Mouse (Mus musculus) stomach, postnatal 0 days (tissue): ENCODE results near the gene Myo15b. TPM values are rescaled to one million over a fixed set of nuclear protein-coding genes. Genes with fewer than 3 reads are reported as not detected.

ENCODE experiments used
- ATAC-seq: fragments of 200-750 bp; cut with Nextera tagmentation; 2 replicates; pipeline ENCODE4 v1.8.0; 2017; ENCODE audit not compliant: low FRiP score, low TSS enrichment
- DNase-seq: peaks from one replicate; pipeline ENCODE4 v3.0.0-alpha.2; 2016; ENCODE audit warnings: low spot score
- H3K27ac ChIP-seq: fragments of 300-500 bp; sonication (generic); replicated peaks from 2 replicates; pipeline ENCODE4 v1.5.1; 2014; ENCODE audit warnings: mild to moderate bottlenecking, control low read depth
- H3K27me3 ChIP-seq: fragments of 300-500 bp; sonication (generic); 2 replicates; pipeline ENCODE4 v1.6.1; 2014; ENCODE audit warnings: low read length; ENCODE audit not compliant: control insufficient read depth, insufficient read depth
- H3K36me3 ChIP-seq: fragments of 300-500 bp; sonication (generic); 2 replicates; pipeline ENCODE4 v1.6.1; 2014; ENCODE audit warnings: low read length, mixed read lengths; ENCODE audit not compliant: control insufficient read depth, insufficient read depth
- H3K4me1 ChIP-seq: fragments of 300-500 bp; sonication (generic); replicated peaks from 2 replicates; pipeline ENCODE4 v1.6.1; 2014; ENCODE audit warnings: antibody characterized with exemption; ENCODE audit not compliant: control insufficient read depth, insufficient read depth
- H3K4me2 ChIP-seq: fragments of 300-500 bp; sonication (generic); replicated peaks from 2 replicates; pipeline ENCODE4 v1.6.1; 2014; ENCODE audit warnings: low read depth, mild to moderate bottlenecking, control low read depth, moderate library complexity
- H3K4me3 ChIP-seq: fragments of 300-500 bp; sonication (generic); 2 replicates; pipeline ENCODE4 v1.5.1; 2014; ENCODE audit warnings: low read depth, low read length, control low read depth
- H3K9ac ChIP-seq: fragments of 300-500 bp; sonication (generic); 2 replicates; pipeline ENCODE4 v1.6.1; 2014; ENCODE audit warnings: mild to moderate bottlenecking, low read length, control low read depth, mixed read lengths
- H3K9me3 ChIP-seq: fragments of 300-500 bp; sonication (generic); 2 replicates; pipeline ENCODE4 v1.6.1; 2016; ENCODE audit warnings: low read length; ENCODE audit not compliant: control insufficient read depth
- CTCF ChIP-seq: IDR thresholded peaks from 2 replicates; pipeline ENCODE4 v1.5.1; 2016; ENCODE audit warnings: antibody characterized with exemption, low read depth, mild to moderate bottlenecking, moderate library complexity
- EP300 ChIP-seq: optimal IDR thresholded peaks from 2 replicates; pipeline ENCODE3; 2016; ENCODE audit warnings: antibody characterized with exemption
- WGBS: fragments of 180-500 bp; shearing (Covaris S2); extraction: QIAGEN DNeasy Blood & Tissue Kit; methylation state at CpG from one replicate; pipeline ENCODE4 v1.1.7; 2014; 5-methylcytosine and 5-hydroxymethylcytosine counted together
- polyA plus RNA-seq: library from polyadenylated mRNA; unstranded; fragments of >200 nt; fragmentation: Nextera tagmentation; extraction: Ambion mirVana; gene quantifications from 2 replicates; pipeline ENCODE4 v1.2.1, GENCODE M21; 2015

Myo15b gene
- polyA plus RNA-seq, 1 experiment from 2014 or later, result 16.0 TPM

- H3K27ac ChIP-seq, result 0 out of 2 replicates have a peak overlapping the region, but pooled peaks have one; percentile 56
- peak overlapping the region; percentile 83 for H3K9ac ChIP-seq
- no peaks in the 10 kb centered on the region for H3K9me3 ChIP-seq
- H3K27me3 ChIP-seq, result no peaks in the 10 kb centered on the region
- no peak for DNase-seq
- H3K4me1 ChIP-seq, result peaks cover 13% of the 10 kb centered on the region; the same call in 1 of the 2 replicates
- TF ChIP-seq CTCF, result no peak
- no peak for TF ChIP-seq EP300
- ATAC-seq, result peak; percentile 35; the same call in 1 of the 2 replicates
- H3K4me3 ChIP-seq, result peak overlapping the region; percentile 70
- under 1% methylated on average over 16 of the region's 16 CpGs for WGBS
- peaks cover 4% of the 10 kb centered on the region; the same call in 1 of the 2 replicates for H3K36me3 ChIP-seq
- H3K4me2 ChIP-seq, result peak overlapping the region; percentile 67
These were observed 75.5 kb downstream of the Myo15b start for GRCm38 (mm10) chr11:115933747-115934110.

GRCm38 (mm10) chr11:115939690-115940329, 81.6 kb downstream of the Myo15b start:
- Histone ChIP-seq H3K27ac (no peak overlapping the region), H3K27me3 (no peaks in the 10 kb centered on the region), H3K4me3 (no peak overlapping the region), H3K4me1 (no peaks in the 10 kb centered on the region), H3K4me2 (no peak overlapping the region), H3K36me3 (peaks cover 12% of the 10 kb centered on the region), H3K9me3 (no peaks in the 10 kb centered on the region), H3K9ac (no peak overlapping the region)
- TF ChIP-seq EP300 (no peak), CTCF (peak; percentile 92)
- DNase-seq (peak; percentile 65), ATAC-seq (0 out of 2 replicates have a peak, but pooled peaks have one; percentile 35)
- WGBS, result 30% methylated on average over 6 of the region's 6 CpGs

DNA sequence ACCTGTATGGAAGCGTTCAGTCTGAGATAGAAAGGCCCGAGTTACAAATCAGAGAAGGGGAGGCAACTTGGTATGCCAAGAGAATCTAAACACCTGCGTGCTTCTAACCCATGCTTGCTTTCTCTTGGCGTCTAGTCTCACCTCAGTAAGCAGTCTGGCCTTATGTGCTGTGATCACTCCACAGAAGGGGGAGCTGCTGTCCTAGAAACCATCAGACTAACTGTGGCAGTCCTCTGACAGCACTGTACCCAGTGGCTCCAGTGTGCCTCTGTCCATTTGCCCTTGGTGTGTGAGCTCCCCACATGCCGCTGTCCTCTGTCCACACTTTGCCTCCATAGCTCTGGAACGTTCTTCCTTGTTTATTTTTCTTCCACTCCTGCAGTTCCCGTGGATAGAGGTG, 83.8 kb downstream of the Myo15b start:
- Histone ChIP-seq H3K4me1 (no peaks in the 10 kb centered on the region), H3K27me3 (no peaks in the 10 kb centered on the region), H3K4me3 (no peak overlapping the region), H3K4me2 (no peak overlapping the region), H3K27ac (no peak overlapping the region), H3K9me3 (no peaks in the 10 kb centered on the region), H3K9ac (no peak overlapping the region), H3K36me3 (peaks cover 12% of the 10 kb centered on the region)
- TF ChIP-seq CTCF (peak; percentile 60), EP300 (no peak)
- DNase-seq, result no peak
- ATAC-seq, result peak; percentile 39; the same call in 1 of the 2 replicates
- 76% methylated on average over 7 of the region's 7 CpGs for WGBS

Other genes starting within 250 kb of the Myo15b start
- gene Mif4gd, start 245.4 kb upstream of the Myo15b start, polyA plus RNA-seq, result 48.9 and 52.3 TPM in 2 replicates
- gene Slc25a19, start 230.1 kb upstream of the Myo15b start, polyA plus RNA-seq, result 12.5 and 14.0 TPM in 2 replicates
- 54.2 and 58.8 TPM in 2 replicates for gene Grb2, start 149.8 kb upstream of the Myo15b start, polyA plus RNA-seq
- gene Tmem94, start 93.0 kb upstream of the Myo15b start, polyA plus RNA-seq, result 8.2 and 10.0 TPM in 2 replicates
- gene Caskin2, start 44.8 kb upstream of the Myo15b start, polyA plus RNA-seq, result 6.6 and 8.6 TPM in 2 replicates
- 18.8 and 20.1 TPM in 2 replicates for gene Tsen54, start 43.7 kb upstream of the Myo15b start, polyA plus RNA-seq
- gene Llgl2, start 34.4 kb upstream of the Myo15b start, polyA plus RNA-seq, result 58.4 and 63.5 TPM in 2 replicates
- 16.8 and 17.9 TPM in 2 replicates for gene Smim5, start 41.6 kb downstream of the Myo15b start, polyA plus RNA-seq
- gene Smim6, start 53.6 kb downstream of the Myo15b start, polyA plus RNA-seq, result 184 and 185 TPM in 2 replicates
- 23.6 and 27.0 TPM in 2 replicates for gene Sap30bp, start 74.9 kb downstream of the Myo15b start, polyA plus RNA-seq
- 7.2 and 8.1 TPM in 2 replicates for gene Recql5, start 75.1 kb downstream of the Myo15b start, polyA plus RNA-seq
- 12.7 and 14.6 TPM in 2 replicates for gene Itgb4, start 116.3 kb downstream of the Myo15b start, polyA plus RNA-seq
- 119 and 126 TPM in 2 replicates for gene Galk1, start 154.3 kb downstream of the Myo15b start, polyA plus RNA-seq
- 1,343 and 1,357 TPM in 2 replicates for gene H3f3b, start 169.6 kb downstream of the Myo15b start, polyA plus RNA-seq
- gene Unk, start 171.9 kb downstream of the Myo15b start, polyA plus RNA-seq, result 8.3 and 9.1 TPM in 2 replicates
- gene Unc13d, start 219.6 kb downstream of the Myo15b start, polyA plus RNA-seq, result 2.3 and 2.8 TPM in 2 replicates
- gene Wbp2, start 228.6 kb downstream of the Myo15b start, polyA plus RNA-seq, result 71.0 and 89.6 TPM in 2 replicates